Mouse (Mus musculus) macrophage (primary cell): ENCODE results near the gene Scamp4. TPM values are rescaled to one million over a fixed set of nuclear protein-coding genes. Genes with fewer than 3 reads are reported as not detected.
"Not testable (repeated sequence)": the region's sequence is repeated elsewhere in the genome, so short reads cannot be mapped to it uniquely, and the experiment has no call there.

ENCODE experiments used
- H3K27ac ChIP-seq: fragments of 350-480 bp; formaldehyde crosslinking; 2 replicates; pipeline ENCODE4 v1.9.0; 2021
- H3K36me3 ChIP-seq: fragments of 350-480 bp; formaldehyde crosslinking; 2 replicates; pipeline ENCODE4 v1.9.0; 2021; ENCODE audit errors: inconsistent target
- H3K4me3 ChIP-seq: fragments of 350-480 bp; formaldehyde crosslinking; 2 replicates; pipeline ENCODE4 v1.9.0; 2021; ENCODE audit errors: inconsistent target
- H3K79me2 ChIP-seq: fragments of 350-480 bp; formaldehyde crosslinking; 2 replicates; pipeline ENCODE4 v1.9.0; 2021; ENCODE audit errors: inconsistent target
- WGBS: methylation state at CpG from one replicate; pipeline ENCODE4 v1.1.7; 2026; ENCODE audit warnings: inconsistent platforms; ENCODE audit not compliant: missing documents; 5-methylcytosine and 5-hydroxymethylcytosine counted together
- polyA plus RNA-seq: library from polyadenylated mRNA; stranded (reverse); fragments of 250-400 nt; gene quantifications from 3 replicates; pipeline ENCODE4 v1.2.4, GENCODE M21; 2018; ENCODE audit warnings: inconsistent platforms

Gene Scamp4
- polyA plus RNA-seq, 1 experiment from 2014 or later = 34.4 TPM

DNA sequence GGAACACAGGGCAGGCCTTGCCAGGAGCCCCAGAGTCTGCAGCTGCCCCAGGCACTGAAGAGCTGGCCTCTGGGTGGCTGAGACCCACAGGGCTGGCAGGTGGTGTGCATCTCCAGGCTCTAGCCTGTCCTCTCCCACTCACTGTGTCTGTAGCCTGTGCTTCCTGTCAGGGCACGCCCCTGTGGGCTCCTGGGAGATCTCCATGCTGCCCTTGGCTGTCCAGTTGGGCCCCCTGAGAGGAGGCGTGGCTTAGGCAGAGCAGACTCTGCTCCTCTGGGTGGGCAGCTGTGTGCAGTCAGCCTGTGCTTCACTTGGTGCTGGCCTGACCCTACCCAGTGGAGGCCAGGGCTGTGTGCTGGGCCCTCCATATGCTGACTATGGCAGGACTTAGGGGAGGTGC is 25.0 kb downstream of the Scamp4 start:
- Histone ChIP-seq H3K4me3 (no peak overlapping the region), H3K36me3 (peaks cover 5% of the 10 kb centered on the region; the same call in 1 of the 2 replicates), H3K27ac (no peak overlapping the region), H3K79me2 (peaks cover 99% of the 10 kb centered on the region)
- 73% methylated on average over 2 of the region's 2 CpGs for WGBS

DNA sequence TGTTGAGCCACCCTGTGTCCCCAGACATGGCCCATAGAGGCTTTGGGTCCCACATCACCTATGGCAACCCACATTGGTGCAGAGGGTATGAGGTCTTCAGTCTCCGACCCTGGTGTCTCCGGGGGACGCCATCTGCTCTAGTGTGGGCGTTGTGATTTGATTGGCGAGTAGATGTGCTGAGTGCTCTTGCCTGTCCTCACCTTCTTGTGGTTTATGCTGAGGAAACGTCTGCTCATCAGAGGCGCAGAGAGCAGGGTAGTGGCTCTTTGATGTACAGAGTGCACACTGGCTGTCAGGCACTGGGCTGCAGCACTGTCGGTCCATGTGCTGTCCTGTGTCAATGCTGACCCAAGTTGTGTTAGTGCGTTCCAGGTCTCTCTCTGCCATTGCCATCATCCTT is 26.3 kb downstream of the Scamp4 start:
- H3K79me2 ChIP-seq = peaks cover 100% of the 10 kb centered on the region
- no peak overlapping the region for H3K27ac ChIP-seq
- H3K4me3 ChIP-seq = no peak overlapping the region
- WGBS = 79% methylated on average over 9 of the region's 9 CpGs
- peaks cover 9% of the 10 kb centered on the region; the same call in 1 of the 2 replicates for H3K36me3 ChIP-seq

DNA sequence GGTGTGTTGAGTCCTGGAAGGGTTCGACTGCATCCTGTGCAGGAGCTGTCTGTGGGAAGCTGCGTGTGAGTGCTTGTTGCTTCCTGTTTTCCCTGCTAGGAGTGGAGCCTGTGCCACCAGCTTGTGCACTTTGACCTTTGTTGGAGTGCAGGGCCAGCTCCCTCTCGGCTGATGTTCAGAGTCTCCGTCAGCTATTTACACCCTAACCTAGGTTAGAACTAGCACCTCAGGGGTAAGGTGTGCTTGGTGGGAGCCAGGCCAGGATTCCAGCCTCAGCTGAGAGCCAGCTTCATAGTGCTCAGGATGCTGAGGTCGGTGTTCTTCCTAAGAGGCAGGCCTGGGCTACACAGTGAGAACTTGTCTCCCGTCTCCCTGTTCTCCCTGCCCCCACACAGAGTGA is 32.7 kb downstream of the Scamp4 start:
- Histone ChIP-seq H3K27ac (no peak overlapping the region), H3K36me3 (peaks cover 68% of the 10 kb centered on the region; the same call in 1 of the 2 replicates), H3K79me2 (peaks cover 45% of the 10 kb centered on the region), H3K4me3 (no peak overlapping the region)
- 93% methylated on average over 4 of the region's 6 CpGs for WGBS

DNA sequence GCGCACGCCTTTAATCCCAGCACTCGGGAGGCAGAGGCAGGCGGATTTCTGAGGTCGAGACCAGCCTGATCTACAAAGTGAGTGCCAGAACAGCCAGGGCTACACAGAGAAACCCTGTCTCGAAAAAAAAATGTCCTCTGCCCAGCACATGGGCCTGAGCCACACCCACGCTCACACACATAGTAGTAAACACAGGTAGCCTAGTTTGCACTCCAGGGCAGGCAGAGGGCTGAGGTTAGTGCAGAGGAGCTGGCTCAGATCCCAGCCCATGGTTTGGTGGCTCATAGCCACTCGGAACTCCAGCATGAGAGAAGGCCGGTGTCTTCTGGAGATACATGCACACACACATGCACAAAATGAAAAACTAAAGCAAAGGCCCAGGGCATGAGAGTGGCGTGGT is 44.3 kb downstream of the Scamp4 start:
- Histone ChIP-seq H3K27ac (no peak overlapping the region), H3K36me3 (peaks cover 40% of the 10 kb centered on the region; the same call in 1 of the 2 replicates), H3K79me2 (no peaks in the 10 kb centered on the region; the same call in 1 of the 2 replicates), H3K4me3 (no peak overlapping the region)
- WGBS = 91% methylated on average over 9 of the region's 10 CpGs

DNA sequence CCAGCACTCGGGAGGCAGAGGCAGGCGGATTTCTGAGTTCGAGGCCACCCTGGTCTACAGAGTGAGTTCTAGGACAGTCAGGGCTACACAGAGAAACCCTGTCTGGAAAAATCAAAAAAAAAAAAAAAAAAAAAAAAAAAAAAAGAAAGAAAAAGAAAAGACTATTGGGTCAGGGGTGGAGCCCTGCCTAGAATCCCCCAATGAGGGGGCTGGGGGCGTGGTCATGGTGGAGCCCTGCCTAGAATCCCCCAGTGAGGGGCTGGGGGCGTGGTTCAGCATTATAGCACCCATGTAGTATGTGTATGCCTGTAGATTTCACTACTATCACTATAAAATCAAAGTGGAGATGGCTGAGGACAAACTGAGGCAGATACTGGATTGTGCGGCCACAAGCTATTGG is 47.2 kb downstream of the Scamp4 start:
- Histone ChIP-seq H3K79me2 (peaks cover 15% of the 10 kb centered on the region; the same call in 1 of the 2 replicates), H3K36me3 (peaks cover 22% of the 10 kb centered on the region; the same call in 1 of the 2 replicates)
- H3K4me3 ChIP-seq, H3K27ac ChIP-seq: not testable (repeated sequence)
- 82% methylated on average over 3 of the region's 6 CpGs for WGBS

DNA sequence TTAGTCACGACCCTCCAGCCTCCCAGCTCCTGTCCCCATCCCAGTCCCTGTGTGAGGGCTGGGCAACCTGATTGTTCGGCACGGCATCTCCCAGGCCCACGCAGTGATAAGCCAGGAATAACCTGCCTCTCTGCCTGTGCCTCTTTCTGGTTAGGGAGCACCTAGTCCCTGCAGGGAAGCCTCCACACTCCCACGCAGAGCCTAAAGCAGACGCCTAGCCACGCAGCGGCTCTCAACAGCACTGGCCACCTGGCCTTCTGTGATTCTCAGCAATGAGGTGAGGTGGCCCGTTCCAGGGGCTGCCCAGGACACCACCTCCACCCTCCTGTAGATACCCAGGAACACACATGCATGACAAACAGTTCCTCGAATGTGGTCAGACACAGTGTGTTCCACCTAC is 47.7 kb downstream of the Scamp4 start:
- H3K4me3 ChIP-seq = no peak overlapping the region
- no peak overlapping the region for H3K27ac ChIP-seq
- peaks cover 17% of the 10 kb centered on the region; the same call in 1 of the 2 replicates for H3K36me3 ChIP-seq
- WGBS = 94% methylated on average over 10 of the region's 10 CpGs
- H3K79me2 ChIP-seq = peaks cover 20% of the 10 kb centered on the region; the same call in 1 of the 2 replicates

DNA sequence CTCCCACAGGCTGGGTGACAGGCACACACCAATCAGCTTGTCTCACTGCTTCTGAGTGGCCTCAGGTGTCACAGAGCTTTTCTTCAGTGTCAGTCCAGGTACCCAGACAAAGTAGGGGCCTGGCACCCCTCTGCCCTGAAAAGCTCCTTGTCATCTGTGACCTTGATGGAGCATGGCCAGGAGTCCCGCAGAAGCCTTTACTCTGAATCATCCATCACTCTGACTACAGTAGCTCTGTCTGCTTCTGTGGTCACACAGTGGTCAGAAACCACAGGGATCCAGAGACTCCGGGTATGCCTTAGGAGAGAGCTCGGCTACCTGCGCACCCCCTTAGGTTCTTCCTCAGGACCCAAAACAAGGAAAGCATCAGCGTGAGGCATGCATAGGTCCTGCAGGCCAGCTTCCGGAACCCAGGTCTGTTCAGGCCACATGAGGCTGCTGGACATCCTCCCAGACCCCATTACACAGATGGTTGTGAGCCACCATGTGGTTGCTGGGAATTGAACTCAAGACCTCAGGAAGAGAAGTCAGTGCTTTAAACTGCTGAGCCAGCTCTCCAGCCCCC is 50.6 kb downstream of the Scamp4 start:
- no peak overlapping the region for H3K4me3 ChIP-seq
- 72% methylated on average over 6 of the region's 6 CpGs for WGBS
- H3K27ac ChIP-seq = no peak overlapping the region
- H3K36me3 ChIP-seq = peaks cover under 1% of the 10 kb centered on the region; the same call in 1 of the 2 replicates
- H3K79me2 ChIP-seq = peaks cover 24% of the 10 kb centered on the region; the same call in 1 of the 2 replicates

DNA sequence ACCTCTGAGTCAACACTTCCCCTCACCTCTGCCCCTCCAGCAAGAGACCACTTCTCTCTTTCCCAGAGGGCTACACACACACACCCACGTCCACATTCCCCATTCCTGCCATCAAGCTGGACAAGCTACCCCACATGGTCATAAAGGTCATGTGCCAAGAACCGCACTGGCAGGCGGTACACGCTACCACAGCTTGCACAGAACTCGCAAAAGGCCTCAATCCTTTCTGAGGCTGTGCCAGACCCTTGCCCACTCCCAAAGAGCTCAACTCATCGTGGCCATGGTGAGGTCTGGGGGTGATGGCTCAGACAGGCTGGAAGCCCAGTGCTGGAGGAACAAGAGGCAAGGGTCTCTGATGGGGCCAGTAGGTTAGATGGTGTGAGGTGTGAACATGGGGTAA is 52.2 kb downstream of the Scamp4 start:
- H3K4me3 ChIP-seq = no peak overlapping the region
- H3K36me3 ChIP-seq = no peaks in the 10 kb centered on the region
- H3K79me2 ChIP-seq = peaks cover 24% of the 10 kb centered on the region; the same call in 1 of the 2 replicates
- 85% methylated on average over 6 of the region's 6 CpGs for whole genome bisulfite sequencing
- no peak overlapping the region for H3K27ac ChIP-seq

DNA sequence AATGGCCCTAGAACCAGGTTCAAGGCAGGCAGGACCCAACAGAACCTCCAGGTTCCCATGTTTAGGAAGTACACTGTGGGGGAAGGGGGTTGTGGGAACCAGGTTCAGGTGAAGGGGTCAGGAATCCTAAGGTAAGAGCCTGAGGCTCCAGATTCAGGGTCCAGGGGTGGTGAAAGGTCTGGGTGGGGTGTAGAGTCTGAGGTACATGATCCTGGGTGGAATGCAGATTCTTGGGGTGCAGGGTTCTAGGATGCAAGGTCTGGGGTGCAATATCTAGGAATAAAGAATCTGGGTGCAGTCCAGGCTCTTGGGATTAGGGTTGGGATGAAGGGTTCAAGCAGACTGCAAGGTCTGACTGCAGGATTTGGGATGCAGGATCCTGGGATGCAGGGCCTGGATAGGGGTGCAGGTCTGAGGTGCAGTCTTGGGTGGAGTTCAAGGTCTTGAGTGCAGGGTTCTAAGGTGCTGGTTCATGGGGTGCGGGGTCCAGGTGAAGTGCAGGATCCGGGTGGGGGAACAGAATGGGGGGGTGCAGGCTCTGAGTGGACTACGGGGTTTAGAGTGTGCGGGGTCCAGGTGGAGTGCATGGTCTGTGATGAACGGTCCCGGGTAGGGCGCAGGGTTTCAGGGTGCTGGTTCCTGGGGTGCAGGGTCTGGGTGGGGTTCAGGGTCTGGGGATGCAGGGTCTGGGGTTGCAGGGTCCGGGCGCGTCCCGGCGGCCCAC is 52.9 kb downstream of the Scamp4 start:
- Histone ChIP-seq H3K36me3 (no peaks in the 10 kb centered on the region), H3K27ac (no peak overlapping the region), H3K4me3 (peak overlapping the region; percentile 37), H3K79me2 (peaks cover 24% of the 10 kb centered on the region; the same call in 1 of the 2 replicates)
- 4% methylated on average over 11 of the region's 12 CpGs for WGBS

DNA sequence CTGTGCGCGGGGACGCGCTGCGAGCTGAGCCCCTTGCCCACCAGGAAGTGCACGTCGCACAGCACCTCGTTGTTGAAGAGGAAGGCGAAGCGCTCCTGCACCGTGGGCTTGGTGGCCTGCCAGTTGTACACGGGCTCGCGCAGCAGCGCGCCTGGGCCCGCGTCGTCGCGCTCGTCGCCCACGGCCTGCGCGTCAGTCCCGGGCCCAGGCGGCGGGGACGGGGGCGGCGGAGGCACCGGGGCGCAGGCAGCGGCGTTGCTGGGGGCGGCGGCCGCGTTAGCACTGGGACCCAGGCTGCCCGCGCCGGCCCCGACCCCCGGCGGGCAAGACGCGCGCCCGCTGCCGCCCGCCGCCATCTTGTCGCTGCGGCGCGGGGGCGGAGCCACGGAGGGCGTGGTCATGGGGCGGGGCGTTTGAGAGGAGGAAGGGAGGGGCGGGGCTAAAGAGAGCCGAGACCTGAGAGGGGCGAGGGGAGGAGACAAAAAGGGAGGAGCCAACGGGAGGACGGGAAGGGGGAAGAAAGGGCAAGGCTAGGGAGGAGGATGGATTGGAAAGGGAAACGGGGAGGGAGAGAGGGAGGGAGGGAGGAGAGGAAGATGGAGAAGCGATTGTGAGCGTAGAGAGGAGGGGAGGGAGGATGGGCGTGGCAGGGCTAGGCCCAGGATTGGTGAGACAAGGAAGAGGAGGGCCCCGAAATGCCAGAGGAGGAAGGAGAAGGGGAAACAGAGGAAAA is 53.6 kb downstream of the Scamp4 start:
- peaks cover 24% of the 10 kb centered on the region; the same call in 1 of the 2 replicates for H3K79me2 ChIP-seq
- under 1% methylated on average over 68 of the region's 72 CpGs for WGBS
- peak overlapping the region; percentile 37 for H3K4me3 ChIP-seq
- H3K36me3 ChIP-seq = no peaks in the 10 kb centered on the region
- peak overlapping the region; percentile 61 for H3K27ac ChIP-seq

DNA sequence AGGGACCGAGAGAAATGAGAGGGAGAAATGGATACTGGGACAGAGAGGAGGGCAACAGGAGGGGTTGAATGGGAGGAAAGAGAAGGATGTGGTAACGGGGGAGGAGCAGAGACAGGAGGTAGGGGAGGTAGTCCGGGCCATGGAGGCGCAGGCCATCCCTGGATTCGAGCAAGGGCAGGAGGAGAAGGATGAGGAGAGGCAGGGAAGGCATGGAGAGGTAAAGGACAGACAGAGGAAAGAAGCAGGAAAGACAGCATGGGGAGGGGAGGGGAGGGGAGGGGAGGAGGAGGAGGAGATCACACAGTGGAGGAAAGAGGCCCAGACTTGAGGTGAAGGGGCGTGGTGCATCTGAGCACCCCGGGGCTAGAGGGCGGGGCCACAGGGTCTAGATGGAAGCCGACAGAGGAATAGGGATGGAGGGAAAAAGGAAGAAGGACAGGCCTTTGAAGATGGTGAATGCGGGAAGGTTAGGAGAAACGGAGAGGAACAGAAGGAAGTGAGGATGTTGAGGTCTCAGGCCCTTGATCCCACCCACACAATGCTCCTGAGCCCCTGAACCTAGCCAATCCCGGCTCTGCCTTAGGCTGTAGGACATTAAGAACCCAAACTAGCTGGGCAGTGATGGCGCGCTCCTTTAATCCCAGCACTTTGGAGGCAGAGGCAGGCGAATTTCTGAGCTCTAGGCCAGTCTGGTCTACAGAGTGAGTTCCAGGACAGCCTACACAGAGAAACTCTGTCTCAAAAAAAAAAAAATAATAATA is 54.4 kb downstream of the Scamp4 start, which contains the start of gene Btbd2:
Gene Btbd2 (minus strand): TSS at position 209 of the 761 bp plus-strand sequence.
- 43% methylated on average over 11 of the region's 15 CpGs for WGBS
- H3K79me2 ChIP-seq = peaks cover 24% of the 10 kb centered on the region; the same call in 1 of the 2 replicates

DNA sequence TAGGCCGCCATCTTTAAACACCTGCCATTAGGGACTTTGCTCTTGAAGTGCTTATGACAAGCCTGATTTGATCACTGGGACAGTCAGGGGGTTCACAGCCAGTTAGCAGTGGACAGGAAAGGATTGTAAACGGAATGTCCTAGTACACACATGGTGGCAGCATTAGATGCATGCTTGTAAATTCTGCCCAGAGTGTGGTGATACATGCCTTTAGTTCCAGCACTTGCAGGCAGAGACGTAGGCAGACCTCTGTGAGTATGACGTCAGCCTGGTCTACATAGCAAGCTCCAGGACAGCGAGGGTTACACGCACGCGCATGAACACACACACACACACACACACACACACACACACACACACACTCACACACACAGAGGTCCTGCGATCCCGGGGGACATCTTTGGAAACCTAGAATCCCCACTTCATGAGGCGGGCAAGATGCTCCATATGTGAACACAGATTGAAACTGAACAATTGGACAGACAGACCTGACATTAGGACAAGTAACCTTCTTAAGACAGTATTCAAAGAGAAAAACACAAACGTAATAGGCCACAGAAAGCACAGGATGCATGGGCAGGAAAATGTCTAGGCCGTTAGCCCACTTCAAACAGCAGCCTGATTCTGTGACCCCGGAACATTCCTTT is 55.6 kb downstream of the Scamp4 start:
- Histone ChIP-seq H3K4me3 (no peak overlapping the region), H3K27ac (peak overlapping the region; percentile 53), H3K79me2 (peaks cover 12% of the 10 kb centered on the region; the same call in 1 of the 2 replicates), H3K36me3 (no peaks in the 10 kb centered on the region)
- 55% methylated on average over 14 of the region's 14 CpGs for WGBS

More for the DNA sequence above, 54.4 kb downstream of the Scamp4 start, which contains the start of gene Btbd2:
- peak within 1 kb of the TSS; percentile 61 for H3K27ac ChIP-seq
- peak within 1 kb of the TSS; percentile 37 for H3K4me3 ChIP-seq
- no peaks in the 10 kb centered on the region for H3K36me3 ChIP-seq

DNA sequence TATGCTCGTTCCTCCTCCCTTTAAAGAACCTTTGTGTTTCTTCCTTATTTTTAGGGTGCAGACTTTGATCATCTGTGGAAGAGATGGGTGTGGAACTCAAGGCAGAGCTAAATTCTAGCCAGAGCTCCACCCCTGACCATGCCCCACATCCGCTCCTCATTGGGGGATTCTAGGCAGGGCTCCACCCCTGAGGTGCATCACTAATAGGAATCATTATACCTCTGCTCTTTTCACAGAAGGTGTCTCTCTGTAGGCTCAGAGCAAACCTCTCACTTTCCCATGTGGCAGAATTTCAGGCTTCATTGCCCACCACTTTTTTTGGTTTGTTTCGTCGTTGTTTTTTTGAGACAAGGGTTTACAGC is 56.1 kb downstream of the Scamp4 start:
- Histone ChIP-seq H3K27ac (peak overlapping the region; percentile 53), H3K79me2 (peaks cover 11% of the 10 kb centered on the region; the same call in 1 of the 2 replicates), H3K36me3 (no peaks in the 10 kb centered on the region), H3K4me3 (peak overlapping the region; percentile 14; the same call in 1 of the 2 replicates)
- WGBS = 14% methylated on average over 4 of the region's 4 CpGs
